Mouse (Mus musculus) adrenal gland, adult (tissue): ENCODE measurements around the gene Tmem182.

Experiments
- DNase-seq, 2 experiments: peaks; one replicate each; pipeline ENCODE4 v3.0.0; 2022 to 2023; ENCODE audit warnings: low spot score in 1 of 2; ENCODE audit not compliant: inconsistent age in 2 of 2

Tmem182 gene

GRCm38 (mm10) chr1:40856846-40857636, 51.6 kb downstream of the Tmem182 start:
- DNase-seq, result no peak

- no peak for DNase-seq
Measured at GRCm38 (mm10) chr1:40865043-40865442, 59.6 kb downstream of the Tmem182 start.

DNA sequence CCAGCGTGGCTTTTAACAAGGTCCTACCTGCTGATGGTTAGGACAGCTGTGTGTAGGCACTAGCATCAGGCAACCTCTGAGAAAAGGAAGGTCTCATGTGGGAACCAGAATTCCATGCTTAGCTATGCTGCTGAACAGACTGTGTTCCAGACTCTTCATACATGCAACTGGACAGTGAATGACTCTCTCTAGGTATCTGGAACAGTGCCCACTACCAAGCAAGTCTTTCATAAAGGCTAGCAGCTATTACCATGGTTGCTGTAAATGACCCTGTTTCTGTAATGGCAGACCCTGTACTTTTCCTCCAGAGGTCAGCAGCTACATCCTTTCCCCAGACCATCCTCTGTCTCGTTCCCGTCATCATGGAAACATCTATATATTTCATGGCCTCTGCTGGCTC, 61.7 kb downstream of the Tmem182 start:
- DNase-seq, result no peak

DNA sequence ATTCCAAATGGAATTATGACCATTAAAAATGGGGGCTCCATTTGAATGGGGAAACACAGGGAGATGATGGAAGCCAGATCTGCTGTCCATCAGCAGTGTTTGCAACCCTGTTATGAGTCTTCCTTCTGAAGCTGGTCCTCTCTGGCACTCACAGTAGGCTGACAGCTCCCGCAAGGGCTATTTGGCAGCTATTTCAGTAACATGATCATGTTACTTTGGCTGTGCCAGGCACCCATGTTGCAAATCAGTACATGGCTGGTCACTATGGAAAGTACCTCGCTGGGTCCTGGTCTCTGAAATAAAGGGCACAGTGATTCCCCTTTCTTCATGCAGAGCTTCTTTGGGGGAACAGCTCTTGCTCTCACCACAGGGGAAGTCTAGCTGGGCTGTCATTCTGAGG, 62.2 kb downstream of the Tmem182 start:
- no peak for DNase-seq

GRCm38 (mm10) chr1:40873760-40874455, 68.5 kb downstream of the Tmem182 start:
- DNase-seq, result no peak

DNA sequence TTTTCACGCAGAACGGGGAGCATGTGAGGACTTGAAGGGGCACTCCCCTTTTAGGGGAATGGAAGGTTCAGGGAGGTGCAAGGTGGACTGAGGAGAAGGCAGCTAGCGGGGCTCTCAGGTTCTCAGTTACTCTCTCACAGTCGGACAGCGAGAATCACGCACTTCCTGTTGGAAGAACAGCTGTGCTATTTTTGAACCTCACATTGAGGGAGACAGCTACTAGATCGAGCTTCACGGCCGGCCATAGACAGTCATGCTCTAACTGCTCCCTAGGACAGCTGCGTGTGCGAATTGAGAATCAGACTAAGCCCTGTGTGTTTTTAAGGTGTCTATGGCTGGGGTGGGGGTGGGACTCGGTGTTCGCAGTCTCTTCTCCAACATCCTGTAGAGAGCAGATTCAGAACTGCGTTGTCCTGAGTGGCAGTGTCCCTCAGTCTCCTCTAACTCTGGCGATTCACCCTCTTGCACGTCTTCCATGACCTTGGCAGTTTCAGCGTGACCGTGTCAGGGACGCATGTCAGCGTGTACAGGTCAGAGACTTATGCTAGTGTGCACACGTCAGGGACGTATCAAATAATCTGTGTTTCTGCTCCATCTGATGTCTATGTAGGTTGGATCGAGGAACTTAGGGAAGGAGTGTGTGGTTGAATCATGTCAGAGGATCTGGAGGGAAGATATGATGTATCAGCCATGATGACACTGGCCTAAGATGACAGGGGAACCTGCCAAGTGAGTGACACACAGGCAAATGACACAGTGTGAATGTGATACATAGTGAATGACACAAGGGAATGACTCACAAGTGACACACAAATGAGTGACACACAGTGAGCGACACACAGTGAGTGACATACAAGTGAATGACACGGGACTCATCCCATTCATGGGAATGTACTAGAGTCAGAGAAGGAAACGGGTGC, 69.3 kb downstream of the Tmem182 start:
- peak; percentile 6 to 62 for DNase-seq

GRCm38 (mm10) chr1:40879051-40879450, 73.7 kb downstream of the Tmem182 start:
- DNase-seq, result peak; percentile 8 to 69

GRCm38 (mm10) chr1:40879526-40879925, 74.1 kb downstream of the Tmem182 start:
- no peak for DNase-seq

GRCm38 (mm10) chr1:40880527-40880926, 75.1 kb downstream of the Tmem182 start:
- DNase-seq, result no peak

GRCm38 (mm10) chr1:40883856-40884255, 78.5 kb downstream of the Tmem182 start:
- no peak for DNase-seq

GRCm38 (mm10) chr1:40884943-40885342, 79.5 kb downstream of the Tmem182 start:
- DNase-seq, result no peak

GRCm38 (mm10) chr1:40887673-40888072, 82.3 kb downstream of the Tmem182 start:
- DNase-seq, result peak; percentile 31 to 76

GRCm38 (mm10) chr1:40888396-40889040, 83.1 kb downstream of the Tmem182 start:
- no peak for DNase-seq

- DNase-seq, result no peak
Measured at GRCm38 (mm10) chr1:40889617-40890016, 84.2 kb downstream of the Tmem182 start.

DNA sequence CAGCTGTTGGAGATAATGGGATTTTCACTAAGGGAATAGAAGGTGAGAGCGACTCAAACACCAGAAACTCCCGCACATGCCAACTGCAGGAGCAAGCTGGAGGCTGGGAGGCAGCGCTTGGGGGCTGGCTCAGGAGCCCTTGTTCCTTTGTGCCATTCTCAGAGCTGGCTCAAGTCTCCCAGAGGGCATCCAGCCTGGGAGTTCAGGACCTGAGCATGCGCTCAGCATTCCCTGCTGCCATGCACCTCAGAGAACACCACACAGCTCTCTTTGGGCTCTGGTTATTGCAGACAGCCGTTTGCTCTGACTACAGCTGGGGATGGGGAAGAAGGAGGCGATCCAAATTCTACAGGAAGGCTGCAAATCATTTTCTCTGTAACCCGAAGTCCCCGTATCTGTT, 84.8 kb downstream of the Tmem182 start:
- DNase-seq, result no peak

DNA sequence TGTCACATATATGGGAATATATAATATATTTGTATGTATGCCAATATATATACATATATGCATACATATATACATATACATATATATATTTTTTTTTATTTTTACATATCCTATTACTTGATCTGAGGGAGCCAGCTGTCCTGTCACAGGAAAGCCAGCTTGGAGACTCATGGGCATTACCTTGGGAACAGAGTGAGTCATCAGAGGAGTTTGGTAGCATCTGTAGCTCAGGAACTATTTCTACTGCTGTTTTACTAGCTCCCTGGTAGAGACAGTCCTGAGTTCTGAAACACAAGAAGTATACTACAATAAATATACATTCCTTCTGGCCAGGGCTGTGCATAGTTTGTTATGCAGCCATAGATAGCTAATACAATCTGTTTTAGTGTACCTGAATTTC, 98.3 kb downstream of the Tmem182 start:
- DNase-seq, result no peak
